Mouse (Mus musculus) urinary bladder, adult 18-20 months (tissue): ENCODE measurements at regions not wholly inside any gene's neighbourhood (a gene's known extent, or its start where the extent isn't known, plus 50 kb on each side); places are given as distances from the start of the nearest gene placed in this dataset.
"Not testable (repeated sequence)": the region's sequence is repeated elsewhere in the genome, so short reads cannot be mapped to it uniquely, and the experiment has no call there.

ENCODE experiments used
- DNase-seq, 2 experiments: peaks; one replicate each; pipeline ENCODE4 v3.0.0; 2022; ENCODE audit warnings: low spot score in 2 of 2, mixed read lengths in 2 of 2

DNA sequence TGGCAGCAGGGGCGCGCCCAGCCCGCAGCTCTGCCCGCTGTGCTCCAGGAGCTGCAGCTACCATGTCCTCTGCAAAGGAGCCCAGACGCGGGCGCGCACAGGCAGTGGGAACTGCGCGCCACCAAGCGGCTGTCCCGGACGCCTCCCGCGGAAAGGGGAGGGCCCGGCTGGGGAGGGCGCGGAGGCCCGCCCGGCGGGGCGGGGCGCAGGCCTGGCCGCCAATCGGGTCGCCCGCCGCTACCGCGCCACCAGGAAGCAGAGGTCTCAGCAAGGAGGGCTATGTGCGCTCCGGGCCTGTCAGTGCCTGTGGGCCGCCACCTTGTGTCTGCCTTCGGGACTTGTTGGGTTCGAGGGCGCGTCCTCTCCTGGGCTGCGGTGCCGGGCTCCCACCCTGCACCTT is 367.0 kb upstream of the Ywhaq start:
- DNase-seq = peak; percentile 35 to 59

- DNase-seq = not testable (repeated sequence)
Measured at GRCm38 (mm10) chr12:21778717-21779116, 361.3 kb upstream of the Ywhaq start.

GRCm38 (mm10) chr12:21778308-21778707 is 360.9 kb upstream of the Ywhaq start:
- DNase-seq = peak in 1 of 2 experiments; percentile 21

DNA sequence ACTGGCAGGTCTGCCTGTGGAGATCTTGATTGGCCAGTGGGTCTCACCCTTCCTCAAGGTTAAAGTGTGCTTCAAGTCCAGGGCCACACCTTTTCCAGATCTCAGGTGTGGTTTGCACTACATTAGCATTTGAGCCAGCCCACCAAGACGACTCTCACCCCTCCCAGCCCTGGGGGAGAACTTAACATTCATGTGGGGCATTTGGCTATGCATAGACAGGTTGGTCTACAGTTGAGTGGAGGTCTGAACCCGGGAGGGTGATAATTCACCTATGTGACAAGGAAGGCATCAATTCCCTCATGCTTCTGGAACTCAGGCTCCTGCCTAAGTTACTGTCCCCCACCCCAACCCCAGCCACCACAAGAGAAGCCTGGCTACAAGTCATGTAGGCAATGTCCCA is 350.3 kb upstream of the Ywhaq start:
- DNase-seq = not testable (repeated sequence)
